Mouse (Mus musculus): ENCODE data around the gene Lyve1.

- TF ChIP-seq EP300 (IDR thresholded peaks at IDR 0.05; ENCODE audit: insufficient read depth, low read depth, low read length) (no peak), CTCF (IDR thresholded peaks at IDR 0.05; ENCODE audit: low read depth, low read length) (no peak)
Observed at GRCm38 (mm10) chr7:110803131-110803530, 59.9 kb downstream of the Lyve1 start.
